Mouse (Mus musculus) T-helper 2 cell (primary cell): Measurements from ENCODE around the gene Xrcc4.
"Not testable (repeated sequence)": the region's sequence is repeated elsewhere in the genome, so short reads cannot be mapped to it uniquely, and the experiment has no call there.

Experiments
- in situ Hi-C: fragments of 300-600 bp; cut with MboI, MseI; formaldehyde crosslinking; loops from one replicate; pipeline ENCODE4 v1.15.1; 2025; ENCODE audit warnings: high pct_unique_total_duplicates

The Xrcc4 gene

GRCm38 (mm10) chr13:89827838-89828237, 261.6 kb downstream of the Xrcc4 start:
- in situ Hi-C loops, result no loop called here

GRCm38 (mm10) chr13:89814543-89814942, 274.9 kb downstream of the Xrcc4 start:
- in situ Hi-C loops, result no loop called here

- in situ Hi-C loops, result no loop called here
These were observed 277.2 kb downstream of the Xrcc4 start for GRCm38 (mm10) chr13:89812169-89812568.

- in situ Hi-C loops, result no loop called here
These were observed 280.4 kb downstream of the Xrcc4 start for GRCm38 (mm10) chr13:89809024-89809423.

- in situ Hi-C loops, result no loop called here
These were observed 287.5 kb downstream of the Xrcc4 start for GRCm38 (mm10) chr13:89801901-89802300.

GRCm38 (mm10) chr13:89797721-89798120, 291.7 kb downstream of the Xrcc4 start:
- in situ Hi-C loops, result no loop called here

- in situ Hi-C loops, result no loop called here
These were observed 297.9 kb downstream of the Xrcc4 start for GRCm38 (mm10) chr13:89791475-89791874.

- in situ Hi-C loops, result no loop called here
These were observed 306.5 kb downstream of the Xrcc4 start for GRCm38 (mm10) chr13:89782886-89783285.

GRCm38 (mm10) chr13:89780276-89780675, 309.1 kb downstream of the Xrcc4 start:
- in situ Hi-C loops, result no loop called here

- in situ Hi-C loops, result no loop called here
These were observed 310.0 kb downstream of the Xrcc4 start for GRCm38 (mm10) chr13:89779208-89779911.

GRCm38 (mm10) chr13:89777764-89778163, 311.6 kb downstream of the Xrcc4 start:
- in situ Hi-C loops, result no loop called here

- in situ Hi-C loops, result no loop called here
These were observed 312.3 kb downstream of the Xrcc4 start for GRCm38 (mm10) chr13:89777146-89777545.

GRCm38 (mm10) chr13:89766551-89766950, 322.9 kb downstream of the Xrcc4 start:
- in situ Hi-C loops, result no loop called here

GRCm38 (mm10) chr13:89765966-89766365, 323.4 kb downstream of the Xrcc4 start:
- in situ Hi-C loops, result no loop called here

GRCm38 (mm10) chr13:89762339-89762738, 327.1 kb downstream of the Xrcc4 start:
- in situ Hi-C loops, result no loop called here

- in situ Hi-C loops, result no loop called here
These were observed 333.1 kb downstream of the Xrcc4 start for GRCm38 (mm10) chr13:89756347-89756746.

- in situ Hi-C loops, result not testable (repeated sequence)
These were observed 338.8 kb downstream of the Xrcc4 start for GRCm38 (mm10) chr13:89750562-89750961.

- in situ Hi-C loops, result loop anchor here (5.0 kb wide), 1 partner anchor 309 kb away; no protein-coding TSS in a partner anchor
These were observed 346.2 kb downstream of the Xrcc4 start for GRCm38 (mm10) chr13:89743201-89743600.

- in situ Hi-C loops, result loop anchor here (5.0 kb wide), 1 partner anchor 310 kb away; no protein-coding TSS in a partner anchor
These were observed 346.7 kb downstream of the Xrcc4 start for GRCm38 (mm10) chr13:89742686-89743200.

GRCm38 (mm10) chr13:89741766-89742685, 347.4 kb downstream of the Xrcc4 start, which contains the start of gene Vcan:
Vcan (minus strand) TSS chr13:89742509.
- in situ Hi-C loops, result loop anchor here (5.0 kb wide), 1 partner anchor 310 kb away; no protein-coding TSS in a partner anchor

- in situ Hi-C loops, result loop anchor here (5.0 kb wide), 1 partner anchor 311 kb away; no protein-coding TSS in a partner anchor
These were observed 348.3 kb downstream of the Xrcc4 start for GRCm38 (mm10) chr13:89741116-89741551.
